Mouse (Mus musculus) urinary bladder, postnatal 14 days (tissue): ENCODE measurements around the gene Tecpr1.

ENCODE experiments used
- DNase-seq: peaks from one replicate; pipeline ENCODE4 v3.0.0; 2021; ENCODE audit warnings: low spot score

The Tecpr1 gene

DNA sequence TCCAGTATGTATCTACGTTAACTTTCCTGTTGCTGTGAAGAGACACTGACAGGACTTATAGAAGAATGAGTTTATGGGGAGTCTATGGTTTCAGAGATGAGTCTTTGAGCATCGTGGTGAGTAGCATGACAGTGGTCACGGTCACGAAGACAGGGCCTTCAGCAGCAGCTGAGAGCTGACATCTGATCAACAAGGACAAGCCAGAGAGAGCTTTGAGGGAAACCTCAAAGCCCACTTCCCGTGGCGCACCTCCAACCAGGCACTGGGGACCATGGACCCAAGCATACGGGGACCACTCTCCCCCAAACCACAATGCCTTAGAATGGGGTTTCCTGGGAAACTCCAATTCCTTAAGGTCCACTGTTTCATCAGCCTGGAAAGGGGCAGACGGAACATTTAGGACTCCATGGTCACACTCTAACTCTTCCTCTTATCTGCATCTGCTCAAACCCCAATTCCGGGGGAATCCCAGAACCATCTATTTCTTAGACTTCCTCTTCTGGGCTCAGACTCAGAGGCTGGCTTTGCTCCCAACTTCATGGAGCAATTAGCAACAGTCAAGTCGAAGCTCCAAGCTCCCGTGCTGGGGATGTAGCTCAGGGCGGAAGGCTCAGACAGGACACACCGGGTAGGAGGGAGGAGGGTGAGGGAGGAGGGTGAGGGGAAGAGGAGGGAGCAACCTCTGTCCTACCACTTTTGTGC lies 28.6 kb upstream of the Tecpr1 start:
- DNase-seq = no peak

GRCm38 (mm10) chr5:144249871-144250270 lies 26.5 kb upstream of the Tecpr1 start:
- DNase-seq = no peak

DNA sequence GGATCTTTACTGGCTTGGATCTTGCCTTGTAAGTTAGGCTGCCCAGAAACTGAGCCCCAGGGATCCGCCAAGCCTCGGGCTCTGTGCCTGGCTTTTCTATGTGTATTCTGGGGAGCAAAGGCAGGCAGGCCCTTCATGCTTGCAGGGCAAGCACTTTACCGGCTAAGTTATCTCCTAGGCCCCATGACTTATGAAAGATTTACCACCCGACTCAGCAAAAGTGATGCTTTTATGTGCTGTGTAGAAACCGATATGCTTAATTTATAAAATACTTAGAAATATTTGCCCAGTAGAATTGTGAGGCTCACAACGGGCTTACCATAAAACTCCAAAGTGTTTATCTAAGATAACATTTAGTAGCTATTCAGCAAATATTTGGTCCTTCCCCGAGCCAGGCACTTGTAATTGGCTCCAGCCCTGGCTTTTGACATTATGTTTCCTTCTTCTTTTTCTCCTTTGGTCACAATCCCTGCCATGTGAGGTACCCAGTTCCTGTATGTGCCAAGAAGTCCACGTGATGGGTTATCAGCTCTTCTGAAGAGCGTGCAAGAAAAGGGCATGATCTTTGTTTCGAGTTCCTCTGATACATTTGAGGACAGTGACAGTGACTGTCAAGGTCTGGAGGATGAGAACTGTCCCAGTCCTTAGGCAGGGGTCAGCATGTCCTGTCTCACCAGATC lies 24.6 kb upstream of the Tecpr1 start:
- DNase-seq = peak; percentile 30

DNA sequence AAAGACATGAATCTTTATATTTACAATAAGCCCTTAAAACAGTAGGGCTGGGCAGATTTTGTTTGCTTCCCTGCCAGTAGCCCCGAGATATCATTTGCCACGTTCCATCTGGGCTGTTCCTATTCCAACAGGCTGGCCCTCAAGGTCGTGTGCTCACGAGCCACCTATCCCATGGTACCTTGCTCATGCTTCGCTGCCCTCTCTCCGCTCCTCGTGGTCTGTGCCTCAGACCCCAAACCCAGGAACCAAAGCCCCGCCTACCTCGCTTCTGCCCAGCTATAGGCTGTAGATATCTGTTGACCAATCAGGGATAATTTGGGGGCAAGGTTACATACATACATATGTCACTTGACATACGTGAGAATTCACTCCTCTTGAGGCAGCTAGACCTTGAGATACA lies 23.9 kb upstream of the Tecpr1 start:
- no peak for DNase-seq

- no peak for DNase-seq
These were observed 23.3 kb upstream of the Tecpr1 start for GRCm38 (mm10) chr5:144246669-144247068.

DNA sequence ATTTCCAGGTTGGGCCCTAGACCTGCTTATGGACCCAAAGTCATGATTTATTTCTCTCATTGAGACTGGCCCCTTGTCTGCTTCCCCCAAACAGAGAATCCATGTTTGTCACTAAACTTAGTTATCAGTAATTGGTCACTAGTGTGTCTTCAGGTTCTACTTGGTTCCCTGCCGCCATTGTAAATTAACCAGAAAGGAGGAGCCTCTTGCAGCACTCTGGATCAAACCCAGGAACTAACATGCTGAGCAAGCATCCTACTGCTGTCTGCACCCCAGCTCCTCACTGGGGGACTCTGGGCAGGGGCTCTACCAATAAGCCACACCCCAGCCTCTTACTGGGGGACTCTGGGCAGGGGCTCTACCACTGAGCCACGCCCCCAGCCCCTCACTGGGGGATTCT lies 22.2 kb upstream of the Tecpr1 start:
- DNase-seq = no peak

- DNase-seq = no peak
These were observed 20.6 kb upstream of the Tecpr1 start, which contains the start of gene Bri3 for GRCm38 (mm10) chr5:144243901-144244487. TSS of gene Bri3 (plus strand) at chr5:144244437.

DNA sequence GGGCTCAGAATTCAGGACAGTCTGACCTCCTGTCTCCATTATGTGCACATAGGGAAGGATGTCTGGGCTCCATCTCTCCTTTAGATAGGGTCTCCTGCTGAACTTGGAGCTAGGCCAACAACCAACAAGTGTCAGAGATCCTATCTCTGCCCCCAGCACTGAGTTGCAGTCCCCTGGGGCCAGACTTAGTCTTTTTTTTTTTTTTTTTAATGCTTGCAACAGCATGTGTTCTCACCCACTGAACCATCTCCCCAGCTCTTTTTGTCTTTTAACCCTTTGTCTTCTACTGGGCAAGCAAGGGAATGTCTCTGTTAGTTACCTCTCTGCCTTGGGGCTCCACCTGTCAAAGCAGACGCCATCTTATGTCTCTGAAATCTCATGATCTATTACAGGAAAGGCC lies 15.6 kb upstream of the Tecpr1 start:
- no peak for DNase-seq

- DNase-seq = no peak
These were observed 11.3 kb upstream of the Tecpr1 start for GRCm38 (mm10) chr5:144234714-144235113.

DNA sequence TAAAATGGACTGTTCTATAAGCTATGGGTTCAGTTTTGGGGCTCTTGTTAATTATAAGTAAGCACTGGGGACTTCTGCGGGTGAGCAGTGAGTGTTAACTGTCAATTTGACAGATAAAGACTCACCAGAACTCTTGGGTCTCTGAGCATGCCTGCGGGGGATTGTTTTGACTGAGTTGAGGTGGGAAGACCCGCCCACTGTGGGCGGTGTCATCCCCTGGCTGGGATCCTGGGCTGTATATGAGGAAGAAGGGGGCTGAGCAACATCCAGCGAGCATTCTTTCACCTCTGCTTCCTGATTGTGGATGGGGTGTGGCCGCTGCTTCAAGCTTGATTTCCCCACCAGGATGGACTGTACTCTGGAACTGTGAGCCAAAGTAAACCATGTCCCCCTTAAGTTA lies 10.8 kb upstream of the Tecpr1 start:
- no peak for DNase-seq

DNA sequence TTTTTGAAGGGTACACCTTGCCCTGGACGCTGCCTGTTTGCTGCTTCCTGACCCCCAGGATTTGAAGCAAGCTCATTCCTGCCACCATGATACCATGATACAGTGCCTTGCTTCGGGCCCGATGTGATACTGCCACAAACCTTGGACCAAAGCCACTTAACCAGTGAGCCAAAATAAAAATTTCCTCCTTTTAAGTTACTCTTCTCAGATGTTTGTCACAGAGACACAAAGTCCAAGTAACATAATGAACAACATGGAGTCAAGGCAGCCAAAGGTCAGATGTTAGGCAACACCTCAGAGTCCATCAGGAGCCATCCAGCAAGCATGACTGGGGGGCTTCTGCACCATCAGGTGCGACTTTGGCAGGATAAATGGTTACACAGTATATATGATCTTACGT lies 9.1 kb upstream of the Tecpr1 start:
- DNase-seq = no peak

DNA sequence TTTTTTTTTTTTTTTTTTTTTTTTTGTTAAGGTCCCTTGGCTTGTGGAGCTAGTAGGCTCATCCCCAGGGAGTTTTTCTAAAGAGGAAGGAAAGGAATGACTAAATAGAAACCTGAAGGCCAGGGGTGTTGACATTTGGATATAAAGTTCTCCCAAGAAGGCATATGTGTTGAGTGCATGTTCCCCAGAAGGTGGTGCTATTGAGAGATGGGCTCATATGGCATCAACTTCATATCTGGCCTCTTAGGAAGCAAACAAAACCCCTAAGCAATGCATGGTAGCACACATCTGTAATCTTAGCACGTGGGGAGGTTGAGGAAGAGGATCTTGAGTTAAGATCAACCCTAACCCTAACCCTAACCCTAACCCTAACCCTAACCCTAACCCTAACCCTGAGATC lies 8.0 kb upstream of the Tecpr1 start:
- no peak for DNase-seq

DNA sequence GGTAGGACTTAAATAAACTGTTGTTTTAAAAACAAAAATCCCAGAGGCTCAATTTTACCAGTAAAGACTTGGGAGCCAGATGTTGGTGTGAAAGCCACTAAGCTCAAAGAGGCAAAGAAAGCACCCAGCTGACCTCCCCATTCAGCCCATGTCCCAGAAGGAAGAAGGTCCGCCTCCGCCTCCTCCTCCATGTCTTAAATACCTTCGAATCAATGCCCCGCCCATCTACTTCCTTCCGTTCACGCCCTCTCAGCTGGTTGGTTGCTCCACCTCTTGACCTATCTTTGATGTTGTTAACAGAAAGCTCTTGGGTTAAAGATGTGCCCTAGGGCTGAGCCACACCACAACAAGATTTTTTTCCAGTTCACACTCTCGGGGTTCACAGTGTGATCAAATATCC lies 6.8 kb upstream of the Tecpr1 start:
- no peak for DNase-seq

GRCm38 (mm10) chr5:144226220-144226619 lies 2.8 kb upstream of the Tecpr1 start:
- DNase-seq = no peak

- DNase-seq = no peak
These were observed 743 bp upstream of the Tecpr1 start for GRCm38 (mm10) chr5:144223899-144224816.

DNA sequence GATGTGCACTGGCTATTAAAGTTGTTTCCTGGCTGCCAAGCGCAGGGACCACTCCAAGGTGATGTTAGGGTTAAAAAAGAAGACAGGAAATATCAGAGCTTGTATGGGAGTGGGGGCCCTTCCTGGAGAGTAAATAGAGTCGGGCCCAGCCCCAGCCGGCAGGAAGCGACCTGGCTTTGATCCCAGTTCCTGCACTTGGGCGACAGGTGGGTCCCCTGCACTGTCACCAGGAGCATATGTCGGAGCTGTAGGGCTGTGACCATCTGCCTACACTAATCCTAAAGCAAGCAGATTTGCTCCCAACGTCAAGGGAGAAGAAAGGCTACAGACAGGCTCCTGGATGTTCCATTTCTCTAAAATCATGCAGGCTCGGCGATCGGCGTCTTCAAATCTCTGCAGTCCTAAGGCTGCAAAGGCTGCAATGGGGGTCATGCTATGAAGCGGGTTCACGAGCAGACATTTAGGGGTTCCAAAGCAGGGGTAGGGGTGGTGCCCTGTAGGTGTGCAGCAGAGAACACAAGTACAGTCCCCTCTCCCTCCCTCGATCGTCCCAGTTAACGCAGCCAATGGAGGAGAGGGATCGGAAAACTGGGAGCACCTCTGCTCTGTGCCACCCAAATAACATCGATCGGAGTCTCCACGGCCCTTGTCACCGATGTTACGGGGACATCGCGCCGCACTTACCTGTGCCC lies 458 bp downstream of the Tecpr1 start:
- peak; percentile 62 for DNase-seq

GRCm38 (mm10) chr5:144221305-144221704 lies 2.1 kb downstream of the Tecpr1 start:
- DNase-seq = peak; percentile 19

- DNase-seq = no peak
These were observed 3.5 kb downstream of the Tecpr1 start for GRCm38 (mm10) chr5:144219936-144220335.

DNA sequence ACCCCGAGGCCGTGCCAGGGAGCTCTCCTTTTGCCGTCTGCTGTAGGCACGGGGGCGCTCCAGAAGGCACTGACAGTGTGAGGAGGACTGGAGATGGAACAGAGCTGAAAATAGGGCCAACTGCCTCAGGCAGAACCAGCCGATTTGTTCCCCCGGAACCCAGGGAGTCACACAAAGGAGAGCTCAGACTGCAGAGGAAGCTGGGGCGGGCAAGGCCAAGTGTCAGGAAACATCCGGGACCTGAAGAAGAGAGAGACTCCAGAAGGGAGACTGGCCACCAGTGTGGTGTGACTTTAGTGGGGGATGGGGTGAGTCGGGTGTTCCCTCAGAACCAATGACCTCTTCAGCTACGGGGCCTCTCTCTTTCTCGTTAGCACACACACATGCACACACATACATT lies 4.1 kb downstream of the Tecpr1 start:
- no peak for DNase-seq

DNA sequence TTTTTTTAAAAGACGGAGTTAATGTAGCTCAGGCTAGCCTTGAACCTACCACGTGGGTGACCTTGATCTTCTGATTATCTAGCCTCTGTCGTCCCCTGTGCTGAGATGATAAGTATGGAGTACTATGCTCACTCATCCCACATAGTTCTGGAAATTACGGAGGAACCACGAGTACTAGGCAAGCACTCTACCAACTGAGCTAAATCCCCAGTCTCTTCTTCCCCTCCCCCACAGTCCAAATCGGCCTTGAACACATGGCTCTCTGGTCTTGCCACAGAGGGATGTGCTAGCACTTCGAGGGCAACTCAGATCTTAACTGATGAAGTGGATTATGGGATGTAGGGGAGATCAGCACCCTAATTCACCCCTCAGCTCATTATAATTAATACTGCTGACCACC lies 5.4 kb downstream of the Tecpr1 start:
- DNase-seq = no peak

DNA sequence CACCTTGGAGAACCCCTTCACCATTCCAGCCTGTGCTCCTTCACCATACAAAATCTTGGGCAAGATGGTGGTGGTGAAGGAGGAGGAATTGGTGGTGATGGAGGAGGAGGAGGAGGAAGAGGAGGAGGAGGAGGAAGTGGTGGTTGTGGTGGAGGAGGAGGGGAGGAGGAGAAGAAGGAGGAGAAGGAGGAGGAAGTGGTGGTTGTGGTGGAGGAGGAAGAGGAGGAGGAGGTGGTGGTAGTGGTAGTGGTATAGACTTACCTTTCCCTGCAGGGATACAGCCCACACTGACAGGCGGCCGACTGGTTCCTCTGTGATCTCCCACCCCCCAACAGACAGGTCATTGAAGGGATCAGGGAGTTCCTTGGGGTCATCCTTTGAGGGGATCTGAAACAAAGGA lies 7.4 kb downstream of the Tecpr1 start:
- no peak for DNase-seq

DNA sequence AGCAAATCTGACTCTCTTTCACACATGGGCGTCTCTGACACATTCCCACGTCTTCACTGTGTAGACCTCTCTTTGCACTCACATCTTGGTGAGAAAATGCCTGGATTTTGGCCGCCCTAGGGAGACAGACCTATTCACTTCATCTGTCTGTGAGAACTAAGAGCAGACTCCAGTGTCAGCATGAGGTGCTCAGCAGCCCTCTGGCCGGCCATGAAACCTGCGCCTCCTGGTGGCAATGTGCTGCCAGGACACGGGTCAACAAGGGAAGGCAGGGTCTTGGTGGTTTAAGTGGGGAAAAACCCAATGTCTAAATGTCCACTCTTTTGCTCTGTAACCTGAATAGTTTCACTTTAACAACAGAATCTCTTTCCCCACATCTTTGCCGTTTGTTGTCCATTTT lies 9.0 kb downstream of the Tecpr1 start:
- peak; percentile 65 for DNase-seq
